Mouse (Mus musculus) testis, adult 2 months (tissue): ENCODE measurements around the gene Lingo1. TPM values are rescaled to one million over a fixed set of nuclear protein-coding genes. Genes with fewer than 3 reads are reported as not detected.

Source experiments
- H3K27ac ChIP-seq: fragments of 200-500 bp; 2 replicates; pipeline ENCODE4 v1.5.1; 2012; ENCODE audit warnings: low read depth, low read length; ENCODE audit not compliant: control insufficient read depth, insufficient read depth
- H3K27me3 ChIP-seq: fragments of 200-500 bp; 2 replicates; pipeline ENCODE4 v1.6.1; 2012; ENCODE audit warnings: mild to moderate bottlenecking, low read length, moderate library complexity; ENCODE audit not compliant: control insufficient read depth, insufficient read depth
- H3K36me3 ChIP-seq: fragments of 200-500 bp; 2 replicates; pipeline ENCODE4 v1.6.1; 2012; ENCODE audit warnings: mild to moderate bottlenecking, low read length; ENCODE audit not compliant: control insufficient read depth, insufficient read depth
- H3K4me1 ChIP-seq: fragments of 200-500 bp; 2 replicates; pipeline ENCODE4 v1.6.1; 2012; ENCODE audit warnings: low read length; ENCODE audit not compliant: control insufficient read depth, insufficient read depth
- H3K4me3 ChIP-seq: fragments of 200-500 bp; 2 replicates; pipeline ENCODE4 v1.5.1; 2012; ENCODE audit warnings: low read depth, mild to moderate bottlenecking, low read length, moderate library complexity, mixed read lengths; ENCODE audit not compliant: control insufficient read depth
- CTCF ChIP-seq: fragments of 200-500 bp; IDR thresholded peaks from 2 replicates; pipeline ENCODE4 v1.5.1; 2012; ENCODE audit warnings: low read depth, mild to moderate bottlenecking, inconsistent platforms, low read length, moderate library complexity; ENCODE audit not compliant: control insufficient read depth, insufficient read depth, insufficient replicate concordance
- POLR2A ChIP-seq: fragments of 200-500 bp; IDR thresholded peaks from 2 replicates; pipeline ENCODE4 v1.6.1; 2012; ENCODE audit warnings: low read depth, mild to moderate bottlenecking, inconsistent platforms, low read length, moderate library complexity; ENCODE audit not compliant: control insufficient read depth
- polyA plus RNA-seq: library from polyadenylated mRNA; depleted of rRNA; stranded (reverse); fragments of >200 nt; gene quantifications from 2 replicates; pipeline ENCODE4 v1.2.3, GENCODE M21; 2012

Lingo1 gene
- polyA plus RNA-seq, 1 experiment = 6.8 TPM

DNA sequence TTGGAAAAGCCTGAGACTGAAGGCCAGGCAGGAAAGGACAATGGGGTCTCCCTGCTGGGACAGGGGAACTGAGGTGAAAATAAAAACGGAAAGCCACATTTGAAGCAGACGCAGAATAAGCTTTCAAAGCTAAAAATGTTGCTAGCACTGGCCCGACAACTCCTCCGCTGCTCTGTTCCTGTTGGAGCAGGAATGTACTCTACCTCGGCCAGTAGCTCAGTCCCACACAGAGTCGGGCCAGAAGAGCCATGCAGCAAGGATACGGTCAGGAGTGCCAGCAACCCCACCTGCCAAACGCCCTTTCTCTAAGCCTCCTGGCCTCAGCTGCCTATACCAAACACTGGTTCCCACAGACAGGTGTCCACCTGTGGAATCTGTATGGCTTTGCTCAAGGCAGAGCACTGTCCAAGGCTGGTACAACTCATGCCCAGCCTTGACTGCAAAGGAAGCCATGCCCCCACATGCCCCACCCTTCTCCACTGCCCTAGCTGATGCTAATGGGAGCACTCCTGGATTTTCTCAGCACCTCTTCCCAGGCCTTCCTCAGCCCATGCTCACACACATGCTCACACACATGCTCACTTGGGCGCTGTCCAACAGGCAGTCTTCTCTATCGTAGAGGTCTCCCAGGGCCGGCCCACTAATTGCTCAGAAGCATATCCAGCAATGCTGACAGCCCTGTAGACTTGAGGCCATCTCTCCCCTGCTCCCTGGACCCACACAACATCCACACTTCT, 74.0 kb downstream of the Lingo1 start:
- H3K27ac ChIP-seq = no peak overlapping the region
- no peaks in the 10 kb centered on the region for H3K36me3 ChIP-seq
- no peaks in the 10 kb centered on the region for H3K4me1 ChIP-seq
- no peak for TF ChIP-seq CTCF
- TF ChIP-seq POLR2A = no peak
- no peak overlapping the region for H3K4me3 ChIP-seq
- H3K27me3 ChIP-seq = no peaks in the 10 kb centered on the region

DNA sequence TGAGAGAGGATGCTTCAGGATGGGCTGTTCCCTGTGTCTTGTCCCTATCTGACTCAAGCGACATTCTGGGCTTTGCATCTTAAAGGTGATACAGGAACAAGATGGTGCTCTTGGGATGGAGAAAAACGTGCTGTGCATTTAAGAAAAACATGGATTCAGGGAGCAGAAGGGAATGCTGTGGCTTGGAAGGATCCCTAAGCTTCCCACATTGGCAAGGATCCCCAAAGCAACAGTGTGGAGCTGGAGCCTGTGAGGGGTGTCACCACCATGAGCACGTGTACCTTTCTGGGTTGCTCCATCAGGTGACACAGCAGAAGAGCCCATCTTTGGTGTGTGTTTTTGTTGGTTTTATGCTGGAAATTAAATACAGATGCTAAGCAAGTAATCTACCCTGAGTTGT, 77.3 kb downstream of the Lingo1 start:
- H3K4me1 ChIP-seq = no peaks in the 10 kb centered on the region
- TF ChIP-seq POLR2A (no peak), CTCF (no peak)
- no peak overlapping the region for H3K27ac ChIP-seq
- H3K4me3 ChIP-seq = no peak overlapping the region
- no peaks in the 10 kb centered on the region for H3K36me3 ChIP-seq
- no peaks in the 10 kb centered on the region for H3K27me3 ChIP-seq

DNA sequence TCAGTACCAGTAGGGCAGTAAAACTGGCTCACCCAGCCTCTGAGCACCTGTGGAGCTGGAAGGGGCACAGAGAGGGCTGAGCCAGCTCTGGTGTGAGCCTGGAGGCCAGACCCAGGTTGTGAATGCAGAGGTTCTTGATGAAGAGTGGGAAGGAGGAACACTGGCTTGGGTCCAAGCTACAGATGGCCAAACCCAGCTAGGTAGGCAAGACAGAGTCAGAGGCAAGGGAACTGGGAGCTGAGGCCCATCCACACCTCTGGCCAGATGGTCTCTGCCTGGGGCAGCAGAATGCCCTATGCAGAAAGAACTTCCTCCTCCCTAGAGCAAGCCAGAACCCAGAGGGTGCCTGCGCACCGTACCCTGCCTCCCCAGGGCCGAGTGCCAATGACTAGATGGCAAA, 79.7 kb downstream of the Lingo1 start:
- TF ChIP-seq CTCF (no peak), POLR2A (no peak)
- Histone ChIP-seq H3K36me3 (no peaks in the 10 kb centered on the region), H3K4me1 (no peaks in the 10 kb centered on the region), H3K27me3 (no peaks in the 10 kb centered on the region), H3K27ac (no peak overlapping the region), H3K4me3 (no peak overlapping the region)

DNA sequence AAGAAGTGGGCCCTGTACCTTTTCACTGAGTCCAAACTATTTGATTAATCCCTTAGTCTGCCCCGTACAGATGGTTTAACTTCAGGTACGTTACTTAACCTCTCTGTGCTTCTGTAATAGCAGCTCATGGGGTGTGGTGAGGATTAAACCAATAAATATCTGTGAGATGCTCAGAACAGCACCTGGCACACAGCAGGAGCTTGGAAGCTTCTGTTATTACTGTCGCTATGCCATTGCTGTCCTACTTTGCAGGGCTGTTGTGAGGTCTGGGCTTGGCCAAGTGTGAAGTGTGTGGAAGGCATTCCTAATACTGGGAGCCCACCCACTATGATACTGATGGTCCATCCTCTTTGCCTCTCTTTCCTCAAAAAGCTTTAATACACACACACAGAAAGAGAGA, 80.2 kb downstream of the Lingo1 start:
- Histone ChIP-seq H3K4me1 (no peaks in the 10 kb centered on the region), H3K4me3 (no peak overlapping the region), H3K27ac (no peak overlapping the region), H3K36me3 (no peaks in the 10 kb centered on the region), H3K27me3 (no peaks in the 10 kb centered on the region)
- TF ChIP-seq CTCF (no peak), POLR2A (no peak)

DNA sequence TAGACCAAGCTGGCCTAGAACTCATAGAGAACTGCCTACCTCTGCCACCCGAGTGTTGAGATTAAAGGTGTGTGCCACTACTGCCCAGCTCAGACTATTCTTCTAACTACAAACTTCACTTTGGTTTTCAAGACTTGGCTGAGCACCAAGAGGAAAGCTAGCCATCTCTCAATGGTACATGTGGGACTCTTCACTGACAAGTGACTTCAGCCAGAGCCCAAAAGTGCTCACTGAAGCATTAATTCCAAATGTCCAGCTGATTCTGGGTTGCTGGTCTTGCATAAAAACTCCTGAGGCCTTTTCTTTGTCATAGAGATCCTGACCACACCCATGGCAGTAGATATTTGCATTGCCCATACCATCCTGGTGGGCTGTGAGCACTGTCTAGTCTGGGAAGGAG, 81.9 kb downstream of the Lingo1 start:
- Histone ChIP-seq H3K4me3 (no peak overlapping the region), H3K27me3 (no peaks in the 10 kb centered on the region), H3K4me1 (no peaks in the 10 kb centered on the region), H3K36me3 (no peaks in the 10 kb centered on the region), H3K27ac (no peak overlapping the region)
- TF ChIP-seq CTCF (no peak), POLR2A (no peak)

DNA sequence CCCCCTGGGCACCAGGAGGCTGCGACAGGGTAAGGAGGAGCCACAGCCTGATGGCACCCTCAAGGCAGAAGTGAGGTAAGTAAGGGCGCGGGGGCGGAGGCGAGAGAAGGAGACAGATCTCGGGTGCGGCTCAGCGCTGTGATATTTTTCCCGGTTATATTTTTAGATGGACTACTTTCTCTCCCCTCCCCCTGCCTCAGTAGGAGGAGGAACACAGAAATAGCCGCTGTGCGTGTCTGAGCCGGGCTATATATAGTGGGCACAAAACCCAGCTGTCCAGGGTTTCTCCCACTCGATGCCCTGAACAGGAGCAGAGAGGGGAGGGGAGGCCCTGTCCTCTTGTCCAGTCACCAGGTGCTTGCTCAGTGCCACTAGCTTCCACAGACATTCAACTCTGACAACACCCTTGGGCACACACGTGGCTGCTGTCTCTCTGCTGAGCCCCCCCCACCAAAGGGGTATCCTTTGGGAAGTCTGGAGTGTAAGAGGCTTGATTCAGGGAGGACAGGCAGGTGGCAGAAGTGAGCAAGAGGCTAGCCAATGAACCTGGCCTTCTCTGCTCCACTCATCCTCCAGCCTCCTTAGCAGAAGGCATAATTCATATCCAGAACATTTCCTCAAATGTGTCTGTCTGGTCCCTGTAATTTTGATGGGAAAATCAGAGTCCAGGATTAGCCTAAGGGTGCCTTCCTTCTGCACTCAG, 83.5 kb downstream of the Lingo1 start:
- H3K27ac ChIP-seq = no peak overlapping the region
- no peaks in the 10 kb centered on the region for H3K36me3 ChIP-seq
- H3K4me1 ChIP-seq = no peaks in the 10 kb centered on the region
- H3K4me3 ChIP-seq = no peak overlapping the region
- no peak for TF ChIP-seq POLR2A
- no peak for TF ChIP-seq CTCF
- H3K27me3 ChIP-seq = no peaks in the 10 kb centered on the region

DNA sequence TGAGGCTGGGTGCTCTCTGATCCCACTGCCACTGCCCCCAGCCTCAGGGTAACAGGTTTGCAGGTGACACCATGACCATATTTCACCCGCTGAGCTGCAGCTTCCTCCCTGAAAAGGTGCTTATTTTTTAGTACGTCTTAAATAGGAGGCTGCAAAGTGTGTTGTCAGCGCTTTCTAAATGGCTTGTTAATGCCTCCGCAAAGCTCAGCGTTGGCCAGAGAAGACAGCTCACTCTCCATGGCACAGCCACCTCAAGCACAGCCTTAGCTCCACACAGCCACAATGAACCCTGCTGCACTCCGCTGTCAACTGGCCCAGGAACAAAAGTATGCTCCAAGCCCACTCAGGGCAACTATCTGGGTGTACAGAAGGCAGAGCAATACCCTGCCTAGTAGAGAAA, 85.3 kb downstream of the Lingo1 start:
- TF ChIP-seq CTCF (no peak), POLR2A (no peak)
- H3K27ac ChIP-seq = no peak overlapping the region
- H3K4me1 ChIP-seq = no peaks in the 10 kb centered on the region
- no peaks in the 10 kb centered on the region for H3K36me3 ChIP-seq
- no peak overlapping the region for H3K4me3 ChIP-seq
- no peaks in the 10 kb centered on the region for H3K27me3 ChIP-seq
